Mouse (Mus musculus) midbrain, postnatal 0 days (tissue): Measurements from ENCODE around the gene Ctrl. TPM values are rescaled to one million over a fixed set of nuclear protein-coding genes. Genes with fewer than 3 reads are reported as not detected.
A peak's percentile ranks its signal among the peaks of the same experiment; 100 is the strongest.
"Not testable (repeated sequence)": the region's sequence is repeated elsewhere in the genome, so short reads cannot be mapped to it uniquely, and the experiment has no call there.

ENCODE experiments used
- ATAC-seq: fragments of 200-750 bp; cut with Nextera tagmentation; 2 replicates; pipeline ENCODE4 v1.8.0; 2017; ENCODE audit warnings: moderate number of reproducible peaks, mild to moderate bottlenecking, moderate TSS enrichment, moderate library complexity; ENCODE audit not compliant: low FRiP score
- DNase-seq: peaks from one replicate; pipeline ENCODE4 v3.0.0-alpha.2; 2015; ENCODE audit warnings: low spot score
- H3K27ac ChIP-seq: fragments of 300-500 bp; sonication (generic); 2 replicates; pipeline ENCODE4 v1.5.1; 2014; ENCODE audit warnings: low read depth, mild to moderate bottlenecking, low read length, mixed read lengths
- H3K27me3 ChIP-seq: fragments of 300-500 bp; sonication (generic); 2 replicates; pipeline ENCODE4 v1.6.1; 2014; ENCODE audit warnings: low read length, control low read depth, mixed read lengths; ENCODE audit not compliant: insufficient read depth
- H3K36me3 ChIP-seq: fragments of 300-500 bp; sonication (generic); 2 replicates; pipeline ENCODE4 v1.6.1; 2014; ENCODE audit warnings: low read length, control low read depth, mixed read lengths; ENCODE audit not compliant: insufficient read depth
- H3K4me1 ChIP-seq: fragments of 300-500 bp; sonication (generic); 2 replicates; pipeline ENCODE4 v1.6.1; 2014; ENCODE audit warnings: mild to moderate bottlenecking, control low read depth, antibody characterized with exemption, low read length, mixed read lengths; ENCODE audit not compliant: insufficient read depth
- H3K4me2 ChIP-seq: fragments of 300-500 bp; sonication (generic); 2 replicates; pipeline ENCODE4 v1.6.1; 2014; ENCODE audit warnings: low read depth, mild to moderate bottlenecking, low read length, mixed read lengths; ENCODE audit not compliant: poor library complexity, severe bottlenecking
- H3K4me3 ChIP-seq: fragments of 300-500 bp; sonication (generic); 2 replicates; pipeline ENCODE4 v1.5.1; 2014; ENCODE audit warnings: low read depth, mild to moderate bottlenecking, low read length, moderate library complexity
- H3K9ac ChIP-seq: fragments of 300-500 bp; sonication (generic); replicated peaks from 2 replicates; pipeline ENCODE4 v1.6.1; 2014; ENCODE audit warnings: mild to moderate bottlenecking, low read length, moderate library complexity, mixed read lengths; ENCODE audit not compliant: poor library complexity, severe bottlenecking
- H3K9me3 ChIP-seq: fragments of 300-500 bp; sonication (generic); 2 replicates; pipeline ENCODE4 v1.6.1; 2016; ENCODE audit warnings: low read length, control low read depth
- CTCF ChIP-seq: IDR thresholded peaks from 2 replicates; pipeline ENCODE4 v1.5.1; 2016; ENCODE audit warnings: antibody characterized with exemption, mild to moderate bottlenecking
- WGBS: fragments of 180-500 bp; shearing (Covaris S2); extraction: QIAGEN DNeasy Blood & Tissue Kit; methylation state at CpG from one replicate; pipeline ENCODE4 v1.1.7; 2014; 5-methylcytosine and 5-hydroxymethylcytosine counted together
- polyA plus RNA-seq: library from polyadenylated mRNA; unstranded; fragments of >200 nt; fragmentation: Nextera tagmentation; extraction: Ambion mirVana; gene quantifications from 2 replicates; pipeline ENCODE4 v1.2.1, GENCODE M21; 2015
- total RNA-seq: library from RNA; depleted of rRNA; stranded (reverse); fragments of >200 nt; gene quantifications from 2 replicates; pipeline ENCODE4 v1.2.3, GENCODE M21; 2014; rRNA removed

Gene Ctrl
- total RNA-seq (3.6 and 4.0 TPM in 2 replicates), polyA plus RNA-seq (3.2 and 3.9 TPM in 2 replicates)

GRCm38 (mm10) chr8:105933762-105934161 lies at the start of gene Ctrl:
Ctrl (minus strand) TSS chr8:105933862.
- Histone ChIP-seq H3K36me3 (peaks cover 5% of the 10 kb centered on the region), H3K4me3 (no peak within 1 kb of the TSS), H3K27ac (no peak within 1 kb of the TSS), H3K9ac (no peak within 1 kb of the TSS), H3K27me3 (no peaks in the 10 kb centered on the region), H3K4me1 (peaks cover 7% of the 10 kb centered on the region), H3K4me2 (no peak within 1 kb of the TSS), H3K9me3 (no peaks in the 10 kb centered on the region)
- no peak for ATAC-seq
- DNase-seq = no peak
- WGBS = 94% methylated on average over 2 of the region's 2 CpGs
- TF ChIP-seq CTCF = no peak

- not testable (repeated sequence) for H3K9ac ChIP-seq, H3K27me3 ChIP-seq, H3K4me2 ChIP-seq, ATAC-seq, H3K36me3 ChIP-seq, H3K4me3 ChIP-seq, H3K27ac ChIP-seq, DNase-seq, H3K9me3 ChIP-seq, H3K4me1 ChIP-seq
- whole genome bisulfite sequencing = 82% methylated on average over 11 of the region's 11 CpGs
These were observed 49.7 kb upstream of the Ctrl start for GRCm38 (mm10) chr8:105983406-105983805.

GRCm38 (mm10) chr8:105981146-105981545 lies 47.5 kb upstream of the Ctrl start:
- Histone ChIP-seq H3K4me2 (no peak overlapping the region), H3K27ac (no peak overlapping the region), H3K4me1 (no peaks in the 10 kb centered on the region), H3K27me3 (no peaks in the 10 kb centered on the region), H3K9me3 (no peaks in the 10 kb centered on the region), H3K4me3 (no peak overlapping the region), H3K9ac (no peak overlapping the region), H3K36me3 (no peaks in the 10 kb centered on the region)
- DNase-seq (no peak), ATAC-seq (no peak)
- WGBS = 88% methylated on average over 1 of the region's 1 CpGs
- TF ChIP-seq CTCF = no peak

GRCm38 (mm10) chr8:105979325-105979724 lies 45.7 kb upstream of the Ctrl start, which contains the start of gene Dpep3:
Dpep3 (minus strand) TSS chr8:105979429.
- H3K9ac ChIP-seq = no peak within 1 kb of the TSS
- no peak within 1 kb of the TSS for H3K4me3 ChIP-seq
- no peak within 1 kb of the TSS for H3K27ac ChIP-seq
- 95% methylated on average over 15 of the region's 15 CpGs for WGBS
- no peaks in the 10 kb centered on the region for H3K9me3 ChIP-seq
- ATAC-seq (no peak), DNase-seq (no peak)
- TF ChIP-seq CTCF = 0 out of 2 replicates have a peak, but pooled peaks have one; percentile 8
- H3K27me3 ChIP-seq = no peaks in the 10 kb centered on the region
- no peaks in the 10 kb centered on the region for H3K36me3 ChIP-seq
- no peaks in the 10 kb centered on the region for H3K4me1 ChIP-seq
- no peak within 1 kb of the TSS for H3K4me2 ChIP-seq

- DNase-seq (no peak), ATAC-seq (no peak)
- H3K9ac ChIP-seq = no peak overlapping the region
- no peaks in the 10 kb centered on the region for H3K36me3 ChIP-seq
- H3K4me1 ChIP-seq = no peaks in the 10 kb centered on the region
- WGBS = 64% methylated on average over 7 of the region's 7 CpGs
- no peak overlapping the region for H3K4me3 ChIP-seq
- no peak for TF ChIP-seq CTCF
- no peak overlapping the region for H3K4me2 ChIP-seq
- H3K27ac ChIP-seq = no peak overlapping the region
- H3K27me3 ChIP-seq = no peaks in the 10 kb centered on the region
- no peaks in the 10 kb centered on the region for H3K9me3 ChIP-seq
These were observed 41.7 kb upstream of the Ctrl start for GRCm38 (mm10) chr8:105975363-105975762.

GRCm38 (mm10) chr8:105971019-105971720 lies 37.5 kb upstream of the Ctrl start:
- Histone ChIP-seq H3K4me1 (no peaks in the 10 kb centered on the region), H3K36me3 (no peaks in the 10 kb centered on the region), H3K9ac (no peak overlapping the region), H3K27me3 (peaks cover 11% of the 10 kb centered on the region), H3K4me3 (no peak overlapping the region), H3K4me2 (no peak overlapping the region), H3K9me3 (no peaks in the 10 kb centered on the region), H3K27ac (no peak overlapping the region)
- 76% methylated on average over 8 of the region's 8 CpGs for WGBS
- no peak for ATAC-seq
- TF ChIP-seq CTCF = no peak
- no peak for DNase-seq
